Mouse (Mus musculus) urinary bladder, adult 2 months (tissue): Measurements from ENCODE around the gene Frrs1. TPM values are rescaled to one million over a fixed set of nuclear protein-coding genes. Genes with fewer than 3 reads are reported as not detected.

ENCODE experiments used
- DNase-seq: peaks from one replicate; pipeline ENCODE4 v3.0.0; 2022; ENCODE audit warnings: low spot score
- polyA plus RNA-seq: library from polyadenylated mRNA; depleted of rRNA; stranded (reverse); fragments of >200 nt; gene quantifications from 2 replicates; pipeline ENCODE4 v1.2.3, GENCODE M21; 2012

Frrs1 gene
- polyA plus RNA-seq, 1 experiment: 14.6 TPM

GRCm38 (mm10) chr3:116906596-116906995 lies 47.3 kb downstream of the Frrs1 start:
- no peak for DNase-seq

GRCm38 (mm10) chr3:116914374-116914773 lies 55.1 kb downstream of the Frrs1 start:
- DNase-seq: no peak

GRCm38 (mm10) chr3:116914931-116915330 lies 55.7 kb downstream of the Frrs1 start:
- no peak for DNase-seq

- no peak for DNase-seq
These were observed 57.8 kb downstream of the Frrs1 start for GRCm38 (mm10) chr3:116917016-116917415.

GRCm38 (mm10) chr3:116921535-116921934 lies 62.3 kb downstream of the Frrs1 start:
- no peak for DNase-seq

GRCm38 (mm10) chr3:116923042-116923441 lies 63.8 kb downstream of the Frrs1 start:
- DNase-seq: no peak

GRCm38 (mm10) chr3:116928994-116929393 lies 69.7 kb downstream of the Frrs1 start:
- no peak for DNase-seq

- DNase-seq: no peak
These were observed 73.9 kb downstream of the Frrs1 start for GRCm38 (mm10) chr3:116933158-116933557.

GRCm38 (mm10) chr3:116936934-116937691 lies 77.8 kb downstream of the Frrs1 start:
- no peak for DNase-seq

- no peak for DNase-seq
These were observed 81.7 kb downstream of the Frrs1 start for GRCm38 (mm10) chr3:116940804-116941558.

GRCm38 (mm10) chr3:116941559-116942117 lies 82.4 kb downstream of the Frrs1 start:
- no peak for DNase-seq

- DNase-seq: no peak
These were observed 83.5 kb downstream of the Frrs1 start for GRCm38 (mm10) chr3:116942751-116943150.

GRCm38 (mm10) chr3:116943422-116943821 lies 84.2 kb downstream of the Frrs1 start:
- no peak for DNase-seq

- no peak for DNase-seq
These were observed 87.2 kb downstream of the Frrs1 start for GRCm38 (mm10) chr3:116946476-116946875.

- DNase-seq: no peak
These were observed 91.4 kb downstream of the Frrs1 start for GRCm38 (mm10) chr3:116950665-116951115.

- DNase-seq: no peak
These were observed 92.2 kb downstream of the Frrs1 start for GRCm38 (mm10) chr3:116951489-116951888.

- DNase-seq: no peak
These were observed 93.1 kb downstream of the Frrs1 start for GRCm38 (mm10) chr3:116952242-116952899.

GRCm38 (mm10) chr3:116953366-116953765 lies 94.1 kb downstream of the Frrs1 start:
- DNase-seq: no peak

GRCm38 (mm10) chr3:116955061-116955460 lies 95.8 kb downstream of the Frrs1 start:
- DNase-seq: no peak
